Mouse (Mus musculus) spleen, adult 2 months (tissue): ENCODE results near the gene Trf.

ENCODE experiments used
- CTCF ChIP-seq: fragments of 200-500 bp; IDR thresholded peaks from 2 replicates; pipeline ENCODE4 v1.5.1; 2011; ENCODE audit warnings: mild to moderate bottlenecking, inconsistent platforms; ENCODE audit not compliant: insufficient read depth, insufficient read length, insufficient replicate concordance; ENCODE audit errors: extremely low read depth
- POLR2A ChIP-seq: fragments of 200-500 bp; IDR thresholded peaks from 2 replicates; pipeline ENCODE4 v1.6.1; 2011; ENCODE audit warnings: low read depth, low read length, inconsistent platforms

DNA sequence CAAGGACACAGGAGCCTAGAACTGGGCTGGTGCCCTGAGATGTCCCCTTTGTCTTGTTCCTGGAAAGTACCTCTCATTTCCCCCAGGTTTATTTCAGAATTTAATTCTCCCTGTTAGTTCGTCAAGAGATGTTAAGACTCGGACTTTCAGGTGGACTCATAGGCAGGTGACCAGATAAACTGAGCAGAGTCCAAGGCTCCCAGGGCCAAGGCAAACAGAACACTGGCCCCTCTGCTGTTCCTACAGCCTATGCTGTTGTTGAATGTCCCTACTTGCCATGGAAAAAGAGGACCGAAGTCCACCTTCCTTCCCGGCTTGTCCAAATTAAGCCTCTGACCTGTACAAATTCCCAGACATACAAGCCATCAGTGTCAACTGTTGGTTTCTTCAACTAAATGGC is 13.4 kb upstream of the Trf start:
- TF ChIP-seq CTCF (no peak), POLR2A (no peak)
